Mouse (Mus musculus) spleen, embryonic (tissue): ENCODE results near the gene Ptpn7.

Source experiments
- CTCF ChIA-PET: fragments of 350-600 bp; sonication (Branson Sonifier 250); formaldehyde crosslinking; loops from one replicate; lab custom pipeline; 2022; lab: Charles Lee

The Ptpn7 gene

GRCm38 (mm10) chr1:135148996-135149395 lies 16.5 kb downstream of the Ptpn7 start:
- CTCF ChIA-PET: interaction anchor here (0.7 kb wide), 1 partner anchor 1528 kb away, joined by 12 read pairs; no protein-coding TSS in a partner anchor

GRCm38 (mm10) chr1:135154011-135154410 lies 21.5 kb downstream of the Ptpn7 start:
- CTCF ChIA-PET: interaction anchor here (0.9 to 1.0 kb wide), 2 partner anchors 16 to 27 kb away, joined by 6 to 7 read pairs; no protein-coding TSS in a partner anchor

GRCm38 (mm10) chr1:135154411-135154959 lies 22.0 kb downstream of the Ptpn7 start:
- CTCF ChIA-PET: interaction anchor here (0.9 to 1.0 kb wide), 2 partner anchors 16 to 28 kb away, joined by 6 to 7 read pairs; no protein-coding TSS in a partner anchor

- CTCF ChIA-PET: no interaction called here
Observed at GRCm38 (mm10) chr1:135156300-135156699, 23.8 kb downstream of the Ptpn7 start.

- CTCF ChIA-PET: no interaction called here
Observed at GRCm38 (mm10) chr1:135158633-135159032, 26.1 kb downstream of the Ptpn7 start.

GRCm38 (mm10) chr1:135159074-135159473 lies 26.6 kb downstream of the Ptpn7 start:
- CTCF ChIA-PET: no interaction called here

GRCm38 (mm10) chr1:135159556-135160123 lies 27.1 kb downstream of the Ptpn7 start:
- CTCF ChIA-PET: no interaction called here

- CTCF ChIA-PET: no interaction called here
Observed at GRCm38 (mm10) chr1:135160411-135161050, 28.0 kb downstream of the Ptpn7 start.

- CTCF ChIA-PET: no interaction called here
Observed at GRCm38 (mm10) chr1:135162720-135163119, 30.2 kb downstream of the Ptpn7 start.

GRCm38 (mm10) chr1:135167435-135167834 lies 34.9 kb downstream of the Ptpn7 start, which contains the start of gene Gpr37l1:
Gene Gpr37l1 (minus strand): TSS chr1:135167681.
- CTCF ChIA-PET: no interaction called here

- CTCF ChIA-PET: no interaction called here
Observed at GRCm38 (mm10) chr1:135168453-135169200, 36.1 kb downstream of the Ptpn7 start.

GRCm38 (mm10) chr1:135169556-135170224 lies 37.2 kb downstream of the Ptpn7 start:
- CTCF ChIA-PET: interaction anchor here (1.3 kb wide), 1 partner anchor 16 kb away, joined by 6 read pairs; no protein-coding TSS in a partner anchor

GRCm38 (mm10) chr1:135170299-135170698 lies 37.8 kb downstream of the Ptpn7 start:
- CTCF ChIA-PET: interaction anchor here (1.3 kb wide), 1 partner anchor 16 kb away, joined by 6 read pairs; no protein-coding TSS in a partner anchor

GRCm38 (mm10) chr1:135171202-135171601 lies 38.7 kb downstream of the Ptpn7 start:
- CTCF ChIA-PET: interaction anchor here (0.7 kb wide), 1 partner anchor 759 kb away, joined by 4 read pairs; no protein-coding TSS in a partner anchor

- CTCF ChIA-PET: interaction anchor here (0.7 kb wide), 1 partner anchor 760 kb away, joined by 4 read pairs; no protein-coding TSS in a partner anchor
Observed at GRCm38 (mm10) chr1:135171984-135172383, 39.5 kb downstream of the Ptpn7 start.

- CTCF ChIA-PET: interaction anchor here (1.1 kb wide), 1 partner anchor 30 kb away, joined by 4 read pairs; no protein-coding TSS in a partner anchor
Observed at GRCm38 (mm10) chr1:135173311-135173710, 40.8 kb downstream of the Ptpn7 start.

GRCm38 (mm10) chr1:135175176-135175575 lies 42.7 kb downstream of the Ptpn7 start:
- CTCF ChIA-PET: no interaction called here

GRCm38 (mm10) chr1:135177724-135178123 lies 45.2 kb downstream of the Ptpn7 start:
- CTCF ChIA-PET: no interaction called here

- CTCF ChIA-PET: no interaction called here
Observed at GRCm38 (mm10) chr1:135178863-135179262, 46.4 kb downstream of the Ptpn7 start.

- CTCF ChIA-PET: no interaction called here
Observed at GRCm38 (mm10) chr1:135180830-135181229, 48.3 kb downstream of the Ptpn7 start.

- CTCF ChIA-PET: no interaction called here
Observed at GRCm38 (mm10) chr1:135181275-135181674, 48.8 kb downstream of the Ptpn7 start.
